Mouse (Mus musculus): ENCODE results near the gene Sirt4. TPM values are rescaled to one million over a fixed set of nuclear protein-coding genes. Genes with fewer than 3 reads are reported as not detected.

The Sirt4 gene
- polyA plus RNA-seq, 1 experiment from 2014 or later: 14.7 TPM

- ATAC-seq (ENCODE audit: insufficient number of reproducible peaks, low FRiP score): peak; percentile 86
Observed at GRCm38 (mm10) chr5:115489699-115490637, 5.4 kb upstream of the Sirt4 start.

GRCm38 (mm10) chr5:115488841-115489698 is 4.5 kb upstream of the Sirt4 start:
- Histone ChIP-seq H3K4me3 (peak overlapping the region; percentile 42), H3K9me3 (replicated peaks) (no peaks in the 10 kb centered on the region), H3K36me3 (no peaks in the 10 kb centered on the region), H3K4me2 (peak overlapping the region; percentile 70), H3K9ac (peak overlapping the region; percentile 92), H3K27me3 (replicated peaks) (no peaks in the 10 kb centered on the region), H3K27ac (ENCODE audit: poor library complexity, severe bottlenecking) (peak overlapping the region; percentile 100), H3K4me1 (replicated peaks) (peaks cover 37% of the 10 kb centered on the region)
- ATAC-seq (ENCODE audit: insufficient number of reproducible peaks, low FRiP score): peak; percentile 70
- WGBS: under 1% methylated on average over 39 of the region's 39 CpGs

More at GRCm38 (mm10) chr5:115489699-115490637, 5.4 kb upstream of the Sirt4 start:
- H3K4me2 ChIP-seq: peak overlapping the region; percentile 70
- WGBS: under 1% methylated on average over 50 of the region's 50 CpGs
- H3K4me3 ChIP-seq: peak overlapping the region; percentile 42
- H3K27me3 ChIP-seq (replicated peaks): no peaks in the 10 kb centered on the region
- H3K9ac ChIP-seq: peak overlapping the region; percentile 92
- H3K36me3 ChIP-seq: no peaks in the 10 kb centered on the region
- H3K4me1 ChIP-seq (replicated peaks): peaks cover 38% of the 10 kb centered on the region
- H3K27ac ChIP-seq (ENCODE audit: poor library complexity, severe bottlenecking): peak overlapping the region; percentile 100
- no peaks in the 10 kb centered on the region for H3K9me3 ChIP-seq (replicated peaks)

- 74% methylated on average over 9 of the region's 9 CpGs for WGBS
- Histone ChIP-seq H3K36me3 (no peaks in the 10 kb centered on the region), H3K27ac (ENCODE audit: poor library complexity, severe bottlenecking) (no peak overlapping the region), H3K4me2 (peak overlapping the region; percentile 70; the same call in 1 of the 2 replicates), H3K9ac (no peak overlapping the region), H3K4me3 (no peak overlapping the region), H3K4me1 (replicated peaks) (peaks cover 28% of the 10 kb centered on the region), H3K27me3 (replicated peaks) (peaks cover under 1% of the 10 kb centered on the region), H3K9me3 (replicated peaks) (no peaks in the 10 kb centered on the region)
- no peak for ATAC-seq (ENCODE audit: insufficient number of reproducible peaks, low FRiP score)
Observed at GRCm38 (mm10) chr5:115487942-115488580, 3.5 kb upstream of the Sirt4 start.

DNA sequence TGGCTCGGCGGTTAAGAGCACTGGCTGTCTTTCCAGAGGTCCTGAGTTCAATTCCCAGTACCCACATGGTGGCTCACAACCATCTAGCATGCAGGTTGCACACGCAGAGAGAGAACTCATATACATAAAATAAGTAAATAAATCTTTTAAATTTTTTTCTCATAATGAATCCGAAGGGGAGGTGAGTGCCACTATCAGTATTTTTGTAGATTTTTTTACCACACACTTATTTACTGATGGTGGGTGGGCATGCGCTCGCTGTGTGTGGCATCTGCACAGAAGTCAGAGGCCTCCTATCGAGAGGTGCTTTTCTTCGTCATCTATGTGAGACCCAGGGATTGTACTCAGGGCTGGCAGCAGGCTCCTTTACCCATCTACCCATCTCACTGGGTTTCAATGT is 2.8 kb upstream of the Sirt4 start:
- peaks cover 8% of the 10 kb centered on the region for H3K27me3 ChIP-seq (replicated peaks)
- ATAC-seq (ENCODE audit: insufficient number of reproducible peaks, low FRiP score): no peak
- H3K36me3 ChIP-seq: peaks cover 2% of the 10 kb centered on the region; the same call in 1 of the 2 replicates
- WGBS: 83% methylated on average over 8 of the region's 8 CpGs
- H3K4me1 ChIP-seq (replicated peaks): peaks cover 29% of the 10 kb centered on the region
- H3K4me3 ChIP-seq: no peak overlapping the region
- H3K27ac ChIP-seq (ENCODE audit: poor library complexity, severe bottlenecking): no peak overlapping the region
- H3K9ac ChIP-seq: no peak overlapping the region
- H3K9me3 ChIP-seq (replicated peaks): no peaks in the 10 kb centered on the region
- H3K4me2 ChIP-seq: no peak overlapping the region

DNA sequence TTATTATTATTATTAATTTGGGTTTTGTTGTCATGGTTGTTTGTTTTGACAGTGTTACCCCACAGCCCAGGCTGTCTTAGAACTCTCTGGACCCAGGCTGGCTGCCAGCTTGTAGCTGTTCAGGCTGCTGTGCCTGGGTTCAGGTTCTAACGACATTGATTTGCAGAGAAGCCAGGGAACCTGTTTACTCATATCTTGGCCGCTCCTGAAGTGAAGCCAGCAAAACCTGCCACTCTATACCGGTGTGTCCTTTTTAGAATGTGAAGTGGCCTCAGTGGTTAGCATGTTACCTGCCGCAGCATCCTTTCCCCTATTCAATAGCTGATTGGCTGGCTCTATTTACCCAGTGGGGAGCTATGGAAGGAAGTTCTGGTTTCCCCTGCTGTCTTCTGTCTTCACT is 2.2 kb upstream of the Sirt4 start:
- H3K4me1 ChIP-seq (replicated peaks): peaks cover 24% of the 10 kb centered on the region
- peaks cover 5% of the 10 kb centered on the region; the same call in 1 of the 2 replicates for H3K36me3 ChIP-seq
- WGBS: 56% methylated on average over 4 of the region's 4 CpGs
- H3K4me2 ChIP-seq: no peak overlapping the region
- H3K9me3 ChIP-seq (replicated peaks): no peaks in the 10 kb centered on the region
- no peak overlapping the region for H3K4me3 ChIP-seq
- no peak overlapping the region for H3K27ac ChIP-seq (ENCODE audit: poor library complexity, severe bottlenecking)
- peaks cover 14% of the 10 kb centered on the region for H3K27me3 ChIP-seq (replicated peaks)
- no peak overlapping the region for H3K9ac ChIP-seq
- no peak for ATAC-seq (ENCODE audit: insufficient number of reproducible peaks, low FRiP score)

DNA sequence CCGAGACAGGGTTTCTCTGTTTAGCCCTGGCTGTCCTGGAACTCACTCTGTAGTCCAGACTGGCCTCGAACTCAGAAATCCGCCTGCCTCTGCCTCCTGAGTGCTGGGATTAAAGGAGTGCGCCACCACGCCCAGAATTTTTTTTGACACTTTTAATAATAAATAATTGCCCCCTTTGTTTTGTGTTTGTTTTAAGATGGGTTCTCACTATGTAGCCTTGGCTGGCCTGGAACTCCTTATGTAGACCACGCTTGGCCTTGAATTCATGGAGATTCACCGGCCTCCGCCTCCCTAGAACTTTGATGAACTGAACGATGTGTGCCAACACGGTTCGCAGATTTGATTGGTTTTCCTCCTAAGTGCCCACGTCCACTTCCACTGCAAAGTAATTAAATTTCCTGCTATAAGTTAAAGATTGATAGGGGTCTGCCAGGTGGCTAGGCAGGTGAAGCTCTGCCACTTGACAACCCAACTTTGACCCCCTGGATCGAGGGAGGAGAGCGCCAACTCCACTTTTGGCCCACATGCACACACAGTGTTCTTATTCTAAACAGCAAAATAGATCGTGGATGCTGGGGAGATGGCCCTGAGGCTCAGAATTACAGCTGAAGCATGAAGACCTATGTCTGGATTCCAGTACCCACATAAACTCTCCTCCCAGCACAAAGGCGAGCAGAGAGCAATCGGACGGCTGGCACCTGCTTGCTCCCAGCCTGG is 1.1 kb upstream of the Sirt4 start:
- no peak overlapping the region for H3K9ac ChIP-seq
- H3K27ac ChIP-seq (ENCODE audit: poor library complexity, severe bottlenecking): no peak overlapping the region
- H3K4me1 ChIP-seq (replicated peaks): peaks cover 17% of the 10 kb centered on the region
- H3K36me3 ChIP-seq: peaks cover 5% of the 10 kb centered on the region; the same call in 1 of the 2 replicates
- H3K27me3 ChIP-seq (replicated peaks): peaks cover 22% of the 10 kb centered on the region
- H3K4me2 ChIP-seq: no peak overlapping the region
- 88% methylated on average over 18 of the region's 18 CpGs for WGBS
- no peaks in the 10 kb centered on the region for H3K9me3 ChIP-seq (replicated peaks)
- no peak overlapping the region for H3K4me3 ChIP-seq
- no peak for ATAC-seq (ENCODE audit: insufficient number of reproducible peaks, low FRiP score)

- Histone ChIP-seq H3K9ac (peak overlapping the region; percentile 71; the same call in 1 of the 2 replicates), H3K9me3 (replicated peaks) (no peaks in the 10 kb centered on the region), H3K27me3 (replicated peaks) (peaks cover 29% of the 10 kb centered on the region), H3K4me2 (peak overlapping the region; percentile 64), H3K36me3 (peaks cover 5% of the 10 kb centered on the region; the same call in 1 of the 2 replicates), H3K4me1 (replicated peaks) (peaks cover 16% of the 10 kb centered on the region), H3K4me3 (peak overlapping the region; percentile 54), H3K27ac (ENCODE audit: poor library complexity, severe bottlenecking) (no peak overlapping the region)
- ATAC-seq (ENCODE audit: insufficient number of reproducible peaks, low FRiP score): no peak
- 61% methylated on average over 5 of the region's 5 CpGs for WGBS
Observed at GRCm38 (mm10) chr5:115484996-115485395, 471 bp upstream of the Sirt4 start.

DNA sequence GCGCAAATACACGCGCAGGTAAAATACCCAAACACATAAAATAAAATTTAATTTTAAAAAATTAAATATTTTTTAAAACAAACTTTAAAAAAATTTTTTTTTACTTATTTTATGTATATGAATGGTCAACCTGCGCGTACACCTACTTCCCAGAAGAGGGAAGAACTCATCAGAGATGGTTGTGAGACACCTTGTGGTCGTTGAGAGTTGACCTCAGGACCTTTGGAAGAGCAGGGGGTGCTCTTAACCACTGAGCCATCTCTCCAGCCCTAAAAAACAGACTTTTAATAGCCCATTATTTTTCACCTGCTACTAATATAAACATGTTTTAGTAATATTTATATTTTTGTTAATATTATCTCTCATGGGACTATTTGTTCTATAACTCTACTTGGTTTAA is 1.1 kb downstream of the Sirt4 start:
- H3K9me3 ChIP-seq (replicated peaks): no peaks in the 10 kb centered on the region
- no peak overlapping the region for H3K27ac ChIP-seq (ENCODE audit: poor library complexity, severe bottlenecking)
- no peak for ATAC-seq (ENCODE audit: insufficient number of reproducible peaks, low FRiP score)
- H3K4me2 ChIP-seq: no peak overlapping the region
- no peak overlapping the region for H3K4me3 ChIP-seq
- H3K4me1 ChIP-seq (replicated peaks): peaks cover 11% of the 10 kb centered on the region
- WGBS: 37% methylated on average over 6 of the region's 6 CpGs
- H3K9ac ChIP-seq: no peak overlapping the region
- peaks cover 5% of the 10 kb centered on the region; the same call in 1 of the 2 replicates for H3K36me3 ChIP-seq
- H3K27me3 ChIP-seq (replicated peaks): peaks cover 35% of the 10 kb centered on the region

- WGBS: 38% methylated on average over 38 of the region's 38 CpGs
- H3K9ac ChIP-seq: 0 out of 2 replicates have a peak overlapping the region, but pooled peaks have one; percentile 15
- H3K9me3 ChIP-seq (replicated peaks): no peaks in the 10 kb centered on the region
- H3K27me3 ChIP-seq (replicated peaks): peaks cover 35% of the 10 kb centered on the region
- H3K4me1 ChIP-seq (replicated peaks): peaks cover 11% of the 10 kb centered on the region
- ATAC-seq (ENCODE audit: insufficient number of reproducible peaks, low FRiP score): no peak
- no peak overlapping the region for H3K4me3 ChIP-seq
- H3K36me3 ChIP-seq: peaks cover 5% of the 10 kb centered on the region; the same call in 1 of the 2 replicates
- H3K4me2 ChIP-seq: peak overlapping the region; percentile 22
- H3K27ac ChIP-seq (ENCODE audit: poor library complexity, severe bottlenecking): no peak overlapping the region
Observed at GRCm38 (mm10) chr5:115482390-115483265, 1.9 kb downstream of the Sirt4 start.
